Mouse (Mus musculus) MEL (cell line): ENCODE results near the gene Phf1.

Experiments used
- CTCF ChIP-seq, 3 experiments: IDR thresholded peaks in 2 of 3; conservative IDR thresholded peaks in 1 of 3; 2 replicates each; pipeline ENCODE4 v1.5.1; 2011 to 2012; ENCODE audit warnings: low read length in 3 of 3, low read depth in 2 of 3, mild to moderate bottlenecking in 2 of 3, improper control_type of control experiment in 1 of 3, inconsistent platforms in 1 of 3, mixed read lengths in 1 of 3, moderate library complexity in 1 of 3; ENCODE audit not compliant: control insufficient read depth in 1 of 3, insufficient read depth in 1 of 3, poor library complexity in 1 of 3, severe bottlenecking in 1 of 3
- ELF1 ChIP-seq: IDR thresholded peaks from 2 replicates; pipeline ENCODE4 v1.6.1; 2014; ENCODE audit warnings: low read depth, mild to moderate bottlenecking, inconsistent platforms, low read length, improper control_type of control experiment, moderate library complexity
- EP300 ChIP-seq, 2 experiments: IDR thresholded peaks; 2 replicates each; pipeline ENCODE4 v1.6.1; 2011; ENCODE audit warnings: improper control_type of control experiment in 2 of 2, low read length in 2 of 2, low read depth in 1 of 2, mild to moderate bottlenecking in 1 of 2
- MAFK ChIP-seq: IDR thresholded peaks from 2 replicates; pipeline ENCODE4 v1.6.1; 2011; ENCODE audit warnings: low read depth, mild to moderate bottlenecking, low read length, improper control_type of control experiment, borderline replicate concordance
- POLR2A ChIP-seq, 2 experiments: IDR thresholded peaks; 2 replicates each; pipeline ENCODE4 v1.6.1; 2011 to 2012; ENCODE audit warnings: low read length in 2 of 2, mild to moderate bottlenecking in 2 of 2, control low read depth in 1 of 2, improper control_type of control experiment in 1 of 2, low read depth in 1 of 2, moderate library complexity in 1 of 2; ENCODE audit not compliant: control insufficient read depth in 1 of 2, insufficient read depth in 1 of 2, poor library complexity in 1 of 2
- ZNF384 ChIP-seq: IDR thresholded peaks from 2 replicates; pipeline ENCODE4 v1.6.1; 2012; ENCODE audit warnings: low read depth, mild to moderate bottlenecking, inconsistent platforms, low read length, improper control_type of control experiment

- no peak for TF ChIP-seq POLR2A (IDR thresholded peaks at IDR 0.05; ENCODE audit: control insufficient read depth in 1 of 2, insufficient read depth in 1 of 2, low read depth in 1 of 2, low read length in 2 of 2, poor library complexity in 1 of 2)
- no peak for TF ChIP-seq ZNF384
- no peak for TF ChIP-seq CTCF (IDR thresholded peaks at IDR 0.05 in 2 of 3, conservative IDR thresholded peaks at IDR 0.05 in 1 of 3; ENCODE audit: control insufficient read depth in 1 of 3, insufficient read depth in 1 of 3, low read depth in 2 of 3, low read length in 3 of 3, poor library complexity in 1 of 3, severe bottlenecking in 1 of 3)
- TF ChIP-seq EP300 (IDR thresholded peaks at IDR 0.05; ENCODE audit: low read depth in 1 of 2, low read length in 2 of 2) = no peak
- no peak for TF ChIP-seq MAFK
- TF ChIP-seq ELF1 = no peak
These were observed 20.3 kb downstream of the Phf1 start for GRCm38 (mm10) chr17:26953201-26953600.
